Mouse (Mus musculus) olfactory bulb, adult 2 months (tissue): ENCODE results near the gene Plekhg3. TPM values are rescaled to one million over a fixed set of nuclear protein-coding genes. Genes with fewer than 3 reads are reported as not detected.

ENCODE experiments used
- H3K27ac ChIP-seq: fragments of 200-500 bp; 2 replicates; pipeline ENCODE4 v1.5.1; 2012; ENCODE audit warnings: low read depth, low read length; ENCODE audit not compliant: insufficient read depth
- H3K4me1 ChIP-seq: fragments of 200-500 bp; 2 replicates; pipeline ENCODE4 v1.6.1; 2012; ENCODE audit warnings: low read length; ENCODE audit not compliant: control insufficient read depth, insufficient read depth
- H3K4me3 ChIP-seq: fragments of 200-500 bp; 2 replicates; pipeline ENCODE4 v1.5.1; 2012; ENCODE audit warnings: mild to moderate bottlenecking, low read depth, low read length, moderate library complexity; ENCODE audit not compliant: insufficient read depth
- CTCF ChIP-seq: fragments of 200-500 bp; IDR thresholded peaks from 2 replicates; pipeline ENCODE4 v1.5.1; 2012; ENCODE audit warnings: low read depth, mild to moderate bottlenecking, low read length, moderate library complexity; ENCODE audit not compliant: insufficient read depth
- POLR2A ChIP-seq: fragments of 200-500 bp; IDR thresholded peaks from 2 replicates; pipeline ENCODE4 v1.6.1; 2012; ENCODE audit warnings: mild to moderate bottlenecking, low read depth, low read length, moderate library complexity; ENCODE audit not compliant: insufficient read depth
- WGBS: fragments of 180-500 bp; shearing (Covaris S2); methylation state at CpG from one replicate; pipeline ENCODE4 v1.1.7; 2018; 5-methylcytosine and 5-hydroxymethylcytosine counted together
- polyA plus RNA-seq: library from polyadenylated mRNA; stranded (reverse); fragments of >200 nt; gene quantifications from 2 replicates; pipeline ENCODE4 v1.2.4, GENCODE M21; 2012; ENCODE audit warnings: low replicate concordance; ENCODE audit not compliant: missing spikeins, insufficient read depth, insufficient read length

Gene Plekhg3
- polyA plus RNA-seq, 1 experiment: not detected

DNA sequence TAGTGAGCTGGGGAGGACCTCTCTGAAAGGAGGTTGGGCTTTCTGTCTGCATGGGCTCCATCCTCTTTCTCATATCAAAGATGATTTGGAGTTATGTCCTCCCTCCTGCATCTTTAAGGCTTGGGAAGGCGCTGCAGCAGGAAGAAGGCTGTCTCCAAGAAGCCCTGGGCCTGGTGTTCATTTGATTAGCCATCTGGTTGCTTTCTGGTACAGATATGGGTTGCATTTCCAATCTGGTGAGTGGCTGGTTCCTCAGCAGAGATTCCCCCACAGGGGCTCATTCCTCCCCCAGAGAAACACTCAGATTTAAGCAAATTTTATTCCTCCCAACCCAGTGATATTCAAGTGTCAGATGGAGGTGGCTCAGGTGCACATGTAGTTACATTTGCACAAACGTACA is 65.1 kb downstream of the Plekhg3 start:
- Histone ChIP-seq H3K4me3 (no peak overlapping the region), H3K4me1 (peaks cover 32% of the 10 kb centered on the region), H3K27ac (peak overlapping the region; percentile 95; the same call in 1 of the 2 replicates)
- WGBS: 77% methylated on average over 2 of the region's 2 CpGs
- no peak for TF ChIP-seq CTCF

DNA sequence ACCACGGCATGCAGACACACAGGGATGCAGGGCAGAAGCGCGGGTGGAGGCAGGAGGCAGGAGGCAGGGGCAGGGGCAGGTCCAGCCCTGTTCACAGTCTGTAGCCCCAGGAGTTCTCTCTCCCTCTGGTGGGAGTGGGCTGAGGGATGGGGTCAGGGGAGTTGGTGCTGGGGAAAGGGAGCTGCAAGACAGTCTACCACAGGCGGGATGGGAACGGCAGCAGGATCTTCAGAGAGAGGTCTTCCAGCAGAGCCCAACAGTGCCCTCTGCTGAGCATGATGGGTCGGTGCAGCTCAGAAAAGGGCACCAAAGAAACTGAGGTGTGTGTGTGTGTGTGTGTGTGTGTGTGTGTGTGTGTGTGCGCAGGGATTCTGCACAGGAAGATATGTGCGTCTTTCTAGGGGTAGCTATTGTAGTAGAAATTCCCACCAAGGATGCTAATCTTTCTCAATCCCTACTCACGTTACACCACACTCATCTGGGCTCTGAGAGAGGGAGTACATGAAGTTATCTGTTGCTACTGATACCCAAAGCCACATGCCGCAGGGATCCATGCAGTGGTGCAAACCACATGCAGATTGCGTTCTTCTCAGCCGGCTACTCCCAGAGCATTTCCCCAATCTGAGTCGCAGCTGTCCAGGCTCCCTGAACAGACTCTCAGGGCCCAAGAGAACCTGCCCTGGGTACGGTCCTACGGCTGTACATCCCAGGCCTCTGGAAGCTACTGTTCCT is 65.8 kb downstream of the Plekhg3 start:
- peak; percentile 62; the same call in 1 of the 2 replicates for TF ChIP-seq CTCF
- no peak for TF ChIP-seq POLR2A
- 54% methylated on average over 15 of the region's 15 CpGs for WGBS

DNA sequence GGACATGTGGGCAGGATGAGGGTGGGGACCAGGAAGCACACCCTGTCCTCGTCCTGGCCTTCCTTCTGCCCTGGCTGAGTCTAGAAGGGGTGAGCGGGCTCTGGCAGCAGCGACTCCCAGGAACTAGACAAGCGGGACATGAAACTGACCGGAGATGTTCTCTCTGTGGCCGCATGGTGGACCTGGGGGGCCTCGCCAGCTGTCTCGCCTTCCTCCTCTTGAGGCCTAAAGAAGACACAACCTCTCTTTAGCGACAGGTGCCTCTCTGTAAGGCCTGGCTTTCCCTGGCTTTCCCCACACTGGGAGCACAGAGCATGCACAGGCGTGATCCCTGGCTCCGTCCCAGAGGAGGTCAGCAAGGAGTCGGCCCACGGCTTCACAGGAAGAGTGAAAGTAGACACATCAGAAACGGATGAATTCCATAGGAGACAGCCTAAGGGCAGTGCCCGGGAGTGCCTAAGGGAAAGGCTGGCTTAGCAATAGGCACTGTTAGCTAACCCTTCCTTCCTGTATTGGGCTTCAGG is 66.9 kb downstream of the Plekhg3 start:
- H3K27ac ChIP-seq: no peak overlapping the region
- peaks cover 32% of the 10 kb centered on the region for H3K4me1 ChIP-seq
- TF ChIP-seq POLR2A (no peak), CTCF (no peak)
- WGBS: 86% methylated on average over 15 of the region's 15 CpGs
- H3K4me3 ChIP-seq: no peak overlapping the region

More for the DNA sequence above, 65.8 kb downstream of the Plekhg3 start:
- Histone ChIP-seq H3K27ac (no peak overlapping the region), H3K4me1 (peaks cover 32% of the 10 kb centered on the region), H3K4me3 (no peak overlapping the region)

DNA sequence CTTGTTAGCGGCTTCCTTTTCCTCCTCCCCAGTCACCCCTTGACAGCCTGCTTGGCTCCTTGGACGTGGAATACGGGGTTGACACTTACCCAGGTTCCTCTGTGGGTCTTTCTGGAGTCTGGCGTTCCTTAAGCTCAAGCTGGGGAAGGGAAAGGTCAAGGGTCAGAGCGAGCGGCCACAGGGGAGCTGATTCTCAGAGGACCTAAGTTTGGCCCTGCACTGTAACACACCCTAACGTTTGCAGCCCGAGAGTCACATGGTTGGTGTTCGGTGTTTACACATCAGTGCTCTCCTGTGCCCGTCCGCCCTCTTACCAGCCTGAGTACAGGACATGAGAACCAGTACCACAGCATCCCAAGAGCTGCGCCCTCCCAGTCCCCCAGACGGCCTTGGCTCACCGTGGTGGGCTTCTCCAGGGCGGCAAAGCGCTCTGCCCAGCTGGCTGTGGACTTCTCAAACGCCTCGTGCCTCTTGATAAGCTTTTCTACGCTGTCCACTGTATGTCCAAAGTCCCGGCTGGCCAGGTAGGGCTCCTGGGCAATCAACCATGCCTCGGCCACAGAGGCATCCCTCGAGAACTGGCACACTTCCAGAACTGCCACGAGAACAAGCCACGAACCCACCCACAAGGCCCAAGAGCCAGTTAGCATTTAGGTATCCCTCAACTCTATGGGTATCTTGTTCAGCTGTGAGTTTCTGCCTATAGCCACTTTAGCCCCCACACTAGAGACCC is 67.7 kb downstream of the Plekhg3 start:
- 80% methylated on average over 24 of the region's 24 CpGs for WGBS
- Histone ChIP-seq H3K4me1 (peaks cover 30% of the 10 kb centered on the region), H3K4me3 (no peak overlapping the region), H3K27ac (no peak overlapping the region)
- TF ChIP-seq POLR2A (no peak), CTCF (no peak)

DNA sequence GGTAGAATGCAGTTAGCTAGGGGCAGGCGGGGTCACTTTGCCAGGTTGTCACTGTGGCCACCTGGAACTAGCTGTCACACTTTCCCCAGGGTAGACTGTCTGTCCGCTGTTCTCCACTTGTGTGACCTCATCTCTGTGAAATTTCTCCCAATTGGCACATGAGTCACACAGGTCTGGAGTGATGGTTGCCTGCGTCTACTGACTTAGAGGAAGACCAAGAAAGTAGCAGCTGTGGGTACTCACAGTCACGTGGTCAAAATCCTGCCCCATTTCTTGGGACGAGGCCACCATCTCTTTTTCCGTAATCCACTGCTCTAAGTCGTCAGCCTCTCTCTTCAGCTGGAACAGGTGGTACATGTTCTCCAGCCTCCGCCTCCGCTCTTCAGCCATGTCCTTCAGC is 73.1 kb downstream of the Plekhg3 start:
- no peak overlapping the region for H3K27ac ChIP-seq
- 92% methylated on average over 9 of the region's 9 CpGs for WGBS
- peaks cover 10% of the 10 kb centered on the region; the same call in 1 of the 2 replicates for H3K4me1 ChIP-seq
- no peak overlapping the region for H3K4me3 ChIP-seq
- TF ChIP-seq CTCF (no peak), POLR2A (no peak)

DNA sequence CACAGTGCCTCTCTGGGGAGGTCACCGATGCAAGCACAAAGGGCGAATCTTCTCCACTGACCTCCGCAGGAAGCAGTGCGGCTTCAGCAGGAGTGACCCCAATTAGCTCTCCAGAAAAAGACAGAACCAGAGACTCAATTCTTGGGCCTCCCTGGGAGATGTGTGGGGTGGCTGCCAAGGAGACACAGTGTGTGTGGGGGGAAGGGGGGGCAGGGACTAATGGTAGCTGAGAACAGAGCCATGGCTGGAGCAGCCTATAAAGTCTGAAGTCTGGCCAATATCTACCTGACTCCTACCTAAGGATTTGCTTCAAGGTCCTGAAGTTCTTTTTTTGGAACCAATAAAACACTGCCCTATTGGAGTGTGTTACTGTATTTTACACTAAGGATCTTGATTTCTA is 73.9 kb downstream of the Plekhg3 start:
- H3K4me1 ChIP-seq: peaks cover 10% of the 10 kb centered on the region; the same call in 1 of the 2 replicates
- H3K4me3 ChIP-seq: no peak overlapping the region
- 55% methylated on average over 4 of the region's 4 CpGs for WGBS
- H3K27ac ChIP-seq: no peak overlapping the region
- TF ChIP-seq POLR2A: no peak
- TF ChIP-seq CTCF: no peak

DNA sequence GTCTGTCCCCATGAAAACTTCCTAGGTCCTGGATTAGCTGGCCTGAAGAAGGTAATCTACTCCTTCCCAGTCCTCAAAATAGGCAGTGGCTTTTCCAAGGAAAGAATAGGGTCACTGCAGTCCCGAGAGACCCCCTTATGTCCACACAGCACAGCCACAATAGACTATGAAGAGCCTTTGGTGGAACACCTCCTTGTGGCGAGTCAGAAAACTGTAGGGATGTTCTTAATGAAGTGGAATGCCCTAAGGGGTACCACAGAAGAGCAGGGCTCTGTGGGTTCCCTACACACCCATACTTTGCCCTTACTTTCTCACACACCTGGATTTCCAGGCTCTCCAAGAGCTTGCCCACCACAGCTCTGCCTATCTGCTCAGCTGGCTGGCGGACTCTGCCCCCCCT is 75.1 kb downstream of the Plekhg3 start:
- Histone ChIP-seq H3K4me3 (no peak overlapping the region), H3K4me1 (peaks cover 10% of the 10 kb centered on the region; the same call in 1 of the 2 replicates), H3K27ac (no peak overlapping the region)
- 76% methylated on average over 3 of the region's 3 CpGs for WGBS
- no peak for TF ChIP-seq POLR2A
- TF ChIP-seq CTCF: no peak

DNA sequence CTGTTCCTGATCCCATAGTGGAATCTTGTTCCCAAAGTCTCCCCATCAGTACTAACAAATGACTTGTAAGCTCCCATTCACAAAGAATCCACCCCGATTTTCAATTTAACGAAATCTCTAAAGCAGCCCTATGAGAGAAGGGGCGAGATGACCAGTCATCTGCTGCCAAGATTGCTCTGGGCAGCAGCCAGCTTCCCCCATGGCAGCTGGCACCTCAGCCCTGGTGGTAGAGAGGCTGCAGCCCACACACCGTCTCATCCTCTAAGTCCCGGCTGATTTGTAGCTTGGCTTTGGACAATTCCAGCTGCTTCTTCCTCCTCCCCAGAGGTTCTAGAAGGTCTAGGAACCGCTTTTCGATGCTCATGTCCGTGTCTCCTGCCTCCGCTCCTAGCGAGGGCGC is 77.5 kb downstream of the Plekhg3 start:
- no peak overlapping the region for H3K4me3 ChIP-seq
- TF ChIP-seq POLR2A (no peak), CTCF (no peak)
- 66% methylated on average over 11 of the region's 11 CpGs for WGBS
- peaks cover 9% of the 10 kb centered on the region; the same call in 1 of the 2 replicates for H3K4me1 ChIP-seq
- no peak overlapping the region for H3K27ac ChIP-seq

DNA sequence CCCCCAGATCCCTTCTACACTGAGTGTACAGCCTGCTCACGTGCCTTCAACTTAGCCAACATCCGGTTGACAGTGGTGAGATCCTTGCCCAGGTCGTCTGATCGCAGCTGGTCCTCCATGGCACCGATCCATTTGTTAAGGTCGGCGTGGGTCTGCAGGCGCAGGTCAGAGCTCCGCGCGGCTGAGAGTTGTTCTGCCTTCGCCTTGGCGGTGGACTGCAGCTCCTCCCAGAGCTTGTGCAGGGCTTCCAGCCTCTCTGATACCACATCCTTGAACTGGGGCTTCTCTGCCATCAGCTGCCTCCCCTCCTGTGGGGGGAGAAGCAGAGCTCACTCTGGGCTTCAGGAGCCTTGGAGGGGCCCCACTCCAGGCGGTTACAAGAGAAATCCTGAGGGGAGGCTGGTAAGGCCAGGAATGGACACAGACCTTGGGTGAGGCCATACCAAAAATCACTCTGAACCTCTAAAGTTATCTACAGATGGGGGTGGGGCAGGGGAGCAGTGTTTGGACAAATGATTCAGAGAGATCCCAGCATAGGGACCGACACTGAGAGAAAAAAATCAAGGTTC is 78.4 kb downstream of the Plekhg3 start:
- WGBS: 92% methylated on average over 15 of the region's 15 CpGs
- Histone ChIP-seq H3K4me1 (peaks cover 5% of the 10 kb centered on the region; the same call in 1 of the 2 replicates), H3K4me3 (no peak overlapping the region), H3K27ac (no peak overlapping the region)
- TF ChIP-seq POLR2A: no peak
- no peak for TF ChIP-seq CTCF
